Mouse (Mus musculus): ENCODE data around the gene Ppp1r17. TPM values are rescaled to one million over a fixed set of nuclear protein-coding genes. Genes with fewer than 3 reads are reported as not detected.

The Ppp1r17 gene
- total and polyA plus RNA-seq, 3 experiments: not detected

GRCm38 (mm10) chr6:56035054-56035453 is 17.8 kb downstream of the Ppp1r17 start:
- H3K9me3 ChIP-seq (replicated peaks; ENCODE audit: insufficient read depth, low read length): no peaks in the 10 kb centered on the region
- no peak overlapping the region for H3K9ac ChIP-seq (ENCODE audit: control insufficient read depth, low read depth, low read length, poor library complexity, severe bottlenecking)
- H3K4me3 ChIP-seq (ENCODE audit: control insufficient read depth in 1 of 2, insufficient read depth in 1 of 2, low read depth in 2 of 2, low read length in 2 of 2): no peak overlapping the region
- no peaks in the 10 kb centered on the region for H3K79me2 ChIP-seq (ENCODE audit: control insufficient read depth, insufficient read depth, low read length, poor library complexity)
- TF ChIP-seq CHD2 (IDR thresholded peaks at IDR 0.05; ENCODE audit: low read length): no peak
- TF ChIP-seq CTCF (IDR thresholded peaks at IDR 0.05 in 2 of 3, conservative IDR thresholded peaks at IDR 0.05 in 1 of 3; ENCODE audit: control insufficient read depth in 1 of 3, insufficient read depth in 1 of 3, low read depth in 2 of 3, low read length in 3 of 3, poor library complexity in 1 of 3, severe bottlenecking in 1 of 3): no peak
- TF ChIP-seq BHLHE40 (IDR thresholded peaks at IDR 0.05; ENCODE audit: borderline replicate concordance, low read depth, low read length): no peak
- no peak for TF ChIP-seq ZC3H11A (IDR thresholded peaks at IDR 0.05; ENCODE audit: low read depth, low read length)
- no peak for TF ChIP-seq MAZ (IDR thresholded peaks at IDR 0.05; ENCODE audit: low read depth, low read length)
- no peak for TF ChIP-seq USF2 (IDR thresholded peaks at IDR 0.05; ENCODE audit: borderline replicate concordance in 1 of 2, insufficient read depth in 1 of 2, low read depth in 1 of 2, low read length in 2 of 2)
- TF ChIP-seq TBP (IDR thresholded peaks at IDR 0.05; ENCODE audit: low read depth, low read length): no peak
- TF ChIP-seq SIN3A (IDR thresholded peaks at IDR 0.05; ENCODE audit: low read length): no peak
- TF ChIP-seq POLR2A (IDR thresholded peaks at IDR 0.05; ENCODE audit: control insufficient read depth in 1 of 2, insufficient read depth in 1 of 2, low read depth in 1 of 2, low read length in 2 of 2, poor library complexity in 1 of 2): no peak
- no peak for TF ChIP-seq TAL1 (IDR thresholded peaks at IDR 0.05; ENCODE audit: low read length)
- TF ChIP-seq MEF2A (IDR thresholded peaks at IDR 0.05; ENCODE audit: extremely low read depth, insufficient replicate concordance, low read depth, low read length, poor library complexity, severe bottlenecking): no peak
- TF ChIP-seq JUND (IDR thresholded peaks at IDR 0.05; ENCODE audit: low read depth, low read length): no peak
- no peak for TF ChIP-seq MXI1 (IDR thresholded peaks at IDR 0.05; ENCODE audit: low read depth, low read length)
- no peak for TF ChIP-seq ELF1 (IDR thresholded peaks at IDR 0.05; ENCODE audit: low read depth, low read length)
- TF ChIP-seq MAX (IDR thresholded peaks at IDR 0.05; ENCODE audit: low read length): no peak
- TF ChIP-seq EP300 (IDR thresholded peaks at IDR 0.05; ENCODE audit: low read depth in 1 of 2, low read length in 2 of 2): no peak
- TF ChIP-seq MYB (IDR thresholded peaks at IDR 0.05; ENCODE audit: low read depth, low read length): no peak
- TF ChIP-seq POLR2AphosphoS2 (IDR thresholded peaks at IDR 0.05; ENCODE audit: low read length): no peak
- H3K36me3 ChIP-seq (ENCODE audit: control insufficient read depth in 1 of 2, insufficient read depth in 2 of 2, low read length in 2 of 2): no peaks in the 10 kb centered on the region
- H3K27ac ChIP-seq (ENCODE audit: control insufficient read depth, low read depth, low read length): no peak overlapping the region
- DNase-seq (ENCODE audit: low read depth, low spot score): no peak
- no peaks in the 10 kb centered on the region for H3K27me3 ChIP-seq (ENCODE audit: control insufficient read depth in 1 of 2, insufficient read depth in 2 of 2, low read length in 2 of 2)
- H3K4me1 ChIP-seq (ENCODE audit: control insufficient read depth in 1 of 2, insufficient read depth in 2 of 2, low read length in 2 of 2): no peaks in the 10 kb centered on the region

GRCm38 (mm10) chr6:56039476-56040055 is 22.3 kb downstream of the Ppp1r17 start:
- Histone ChIP-seq H3K27ac (ENCODE audit: control insufficient read depth, low read depth, low read length) (no peak overlapping the region), H3K4me3 (ENCODE audit: control insufficient read depth in 1 of 2, insufficient read depth in 1 of 2, low read depth in 2 of 2, low read length in 2 of 2) (no peak overlapping the region), H3K79me2 (ENCODE audit: control insufficient read depth, insufficient read depth, low read length, poor library complexity) (no peaks in the 10 kb centered on the region), H3K9me3 (replicated peaks; ENCODE audit: insufficient read depth, low read length) (no peaks in the 10 kb centered on the region), H3K36me3 (ENCODE audit: control insufficient read depth in 1 of 2, insufficient read depth in 2 of 2, low read length in 2 of 2) (no peaks in the 10 kb centered on the region), H3K4me1 (ENCODE audit: control insufficient read depth in 1 of 2, insufficient read depth in 2 of 2, low read length in 2 of 2) (no peaks in the 10 kb centered on the region), H3K27me3 (ENCODE audit: control insufficient read depth in 1 of 2, insufficient read depth in 2 of 2, low read length in 2 of 2) (no peaks in the 10 kb centered on the region), H3K9ac (ENCODE audit: control insufficient read depth, low read depth, low read length, poor library complexity, severe bottlenecking) (no peak overlapping the region)
- DNase-seq (ENCODE audit: low read depth, low spot score): no peak
- TF ChIP-seq USF2 (IDR thresholded peaks at IDR 0.05; ENCODE audit: borderline replicate concordance in 1 of 2, insufficient read depth in 1 of 2, low read depth in 1 of 2, low read length in 2 of 2) (no peak), JUND (IDR thresholded peaks at IDR 0.05; ENCODE audit: low read depth, low read length) (no peak), MXI1 (IDR thresholded peaks at IDR 0.05; ENCODE audit: low read depth, low read length) (no peak)
